Mouse (Mus musculus): Measurements from ENCODE around the gene Olfr1019. TPM values are rescaled to one million over a fixed set of nuclear protein-coding genes. Genes with fewer than 3 reads are reported as not detected.

Gene Olfr1019
- not detected in 2 replicates for polyA plus RNA-seq (2012; rRNA removed)

- TF ChIP-seq CTCF (IDR thresholded peaks at IDR 0.05; ENCODE audit: borderline replicate concordance, control insufficient read depth, extremely low read depth, insufficient read depth, low read length, poor library complexity), result no peak
These were observed at the start of gene Olfr1019 for GRCm38 (mm10) chr2:85845383-85845782. Gene Olfr1019, minus strand, starts transcription at chr2:85845483.

GRCm38 (mm10) chr2:85885340-85885739, 40.1 kb upstream of the Olfr1019 start, which contains the start of gene Olfr1023:
Gene Olfr1023, plus strand, starts transcription at chr2:85885640.
- TF ChIP-seq CTCF (IDR thresholded peaks at IDR 0.05; ENCODE audit: borderline replicate concordance, control insufficient read depth, extremely low read depth, insufficient read depth, low read length, poor library complexity) (no peak), POLR2A (IDR thresholded peaks at IDR 0.05; ENCODE audit: control insufficient read depth, extremely low read depth, insufficient read depth, low read length, poor library complexity) (no peak)

More at GRCm38 (mm10) chr2:85845383-85845782, at the start of gene Olfr1019:
- Histone ChIP-seq H3K36me3 (ENCODE audit: control insufficient read depth, insufficient read depth, low read length) (no peaks in the 10 kb centered on the region), H3K27ac (ENCODE audit: control insufficient read depth, insufficient read depth, low read length) (no peak within 1 kb of the TSS), H3K27me3 (ENCODE audit: control insufficient read depth, insufficient read depth, low read length) (no peaks in the 10 kb centered on the region), H3K4me3 (ENCODE audit: control insufficient read depth, insufficient read depth, low read length) (no peak within 1 kb of the TSS), H3K4me1 (replicated peaks; ENCODE audit: control insufficient read depth, insufficient read depth, low read length) (no peaks in the 10 kb centered on the region)
- DNase-seq, result no peak

GRCm38 (mm10) chr2:85868294-85868693, 23.0 kb upstream of the Olfr1019 start, which contains the start of gene Olfr1022:
Gene Olfr1022, plus strand, starts transcription at chr2:85868594.
- Histone ChIP-seq H3K4me1 (replicated peaks; ENCODE audit: control insufficient read depth, insufficient read depth, low read length) (no peaks in the 10 kb centered on the region), H3K36me3 (ENCODE audit: control insufficient read depth, insufficient read depth, low read length) (no peaks in the 10 kb centered on the region), H3K4me3 (ENCODE audit: control insufficient read depth, insufficient read depth, low read length) (no peak within 1 kb of the TSS), H3K27me3 (ENCODE audit: control insufficient read depth, insufficient read depth, low read length) (no peaks in the 10 kb centered on the region), H3K27ac (ENCODE audit: control insufficient read depth, insufficient read depth, low read length) (no peak within 1 kb of the TSS)
- DNase-seq, result no peak
- TF ChIP-seq CTCF (IDR thresholded peaks at IDR 0.05; ENCODE audit: borderline replicate concordance, control insufficient read depth, extremely low read depth, insufficient read depth, low read length, poor library complexity) (no peak), POLR2A (IDR thresholded peaks at IDR 0.05; ENCODE audit: control insufficient read depth, extremely low read depth, insufficient read depth, low read length, poor library complexity) (no peak)
- 68% methylated on average over 2 of the region's 2 CpGs for WGBS

More at GRCm38 (mm10) chr2:85885340-85885739, 40.1 kb upstream of the Olfr1019 start, which contains the start of gene Olfr1023:
- DNase-seq, result no peak
- WGBS, result 70% methylated on average over 2 of the region's 2 CpGs
- H3K27me3 ChIP-seq (ENCODE audit: control insufficient read depth, insufficient read depth, low read length), result no peaks in the 10 kb centered on the region
- no peaks in the 10 kb centered on the region for H3K36me3 ChIP-seq (ENCODE audit: control insufficient read depth, insufficient read depth, low read length)
- H3K4me3 ChIP-seq (ENCODE audit: control insufficient read depth, insufficient read depth, low read length), result no peak within 1 kb of the TSS
- H3K27ac ChIP-seq (ENCODE audit: control insufficient read depth, insufficient read depth, low read length), result no peak within 1 kb of the TSS
- H3K4me1 ChIP-seq (replicated peaks; ENCODE audit: control insufficient read depth, insufficient read depth, low read length), result no peaks in the 10 kb centered on the region

GRCm38 (mm10) chr2:85846730-85847129, 1.4 kb upstream of the Olfr1019 start, which contains the start of gene Olfr1020:
Gene Olfr1020, plus strand, starts transcription at chr2:85847030.
- no peak for DNase-seq
- Histone ChIP-seq H3K36me3 (ENCODE audit: control insufficient read depth, insufficient read depth, low read length) (no peaks in the 10 kb centered on the region), H3K27ac (ENCODE audit: control insufficient read depth, insufficient read depth, low read length) (no peak within 1 kb of the TSS), H3K4me3 (ENCODE audit: control insufficient read depth, insufficient read depth, low read length) (no peak within 1 kb of the TSS), H3K4me1 (replicated peaks; ENCODE audit: control insufficient read depth, insufficient read depth, low read length) (no peaks in the 10 kb centered on the region), H3K27me3 (ENCODE audit: control insufficient read depth, insufficient read depth, low read length) (no peaks in the 10 kb centered on the region)
- TF ChIP-seq CTCF (IDR thresholded peaks at IDR 0.05; ENCODE audit: borderline replicate concordance, control insufficient read depth, extremely low read depth, insufficient read depth, low read length, poor library complexity) (no peak), POLR2A (IDR thresholded peaks at IDR 0.05; ENCODE audit: control insufficient read depth, extremely low read depth, insufficient read depth, low read length, poor library complexity) (no peak)
- 87% methylated on average over 1 of the region's 1 CpGs for WGBS

- H3K4me3 ChIP-seq (ENCODE audit: control insufficient read depth, insufficient read depth, low read length), result no peak within 1 kb of the TSS
- H3K36me3 ChIP-seq (ENCODE audit: control insufficient read depth, insufficient read depth, low read length), result no peaks in the 10 kb centered on the region
- H3K27me3 ChIP-seq (ENCODE audit: control insufficient read depth, insufficient read depth, low read length), result no peaks in the 10 kb centered on the region
- H3K27ac ChIP-seq (ENCODE audit: control insufficient read depth, insufficient read depth, low read length), result no peak within 1 kb of the TSS
- TF ChIP-seq POLR2A (IDR thresholded peaks at IDR 0.05; ENCODE audit: control insufficient read depth, extremely low read depth, insufficient read depth, low read length, poor library complexity), result no peak
- TF ChIP-seq CTCF (IDR thresholded peaks at IDR 0.05; ENCODE audit: borderline replicate concordance, control insufficient read depth, extremely low read depth, insufficient read depth, low read length, poor library complexity), result no peak
- DNase-seq, result no peak
- H3K4me1 ChIP-seq (replicated peaks; ENCODE audit: control insufficient read depth, insufficient read depth, low read length), result no peaks in the 10 kb centered on the region
These were observed 27.1 kb downstream of the Olfr1019 start, which contains the start of gene Olfr1018 for GRCm38 (mm10) chr2:85818179-85818578. Gene Olfr1018, plus strand, starts transcription at chr2:85818479.

GRCm38 (mm10) chr2:85804501-85804900, 40.8 kb downstream of the Olfr1019 start:
- Histone ChIP-seq H3K36me3 (ENCODE audit: control insufficient read depth, insufficient read depth, low read length) (no peaks in the 10 kb centered on the region), H3K4me1 (replicated peaks; ENCODE audit: control insufficient read depth, insufficient read depth, low read length) (no peaks in the 10 kb centered on the region), H3K4me3 (ENCODE audit: control insufficient read depth, insufficient read depth, low read length) (no peak overlapping the region), H3K27me3 (ENCODE audit: control insufficient read depth, insufficient read depth, low read length) (no peaks in the 10 kb centered on the region), H3K27ac (ENCODE audit: control insufficient read depth, insufficient read depth, low read length) (no peak overlapping the region)
- TF ChIP-seq POLR2A (IDR thresholded peaks at IDR 0.05; ENCODE audit: control insufficient read depth, extremely low read depth, insufficient read depth, low read length, poor library complexity) (no peak), CTCF (IDR thresholded peaks at IDR 0.05; ENCODE audit: borderline replicate concordance, control insufficient read depth, extremely low read depth, insufficient read depth, low read length, poor library complexity) (no peak)
- DNase-seq, result no peak
- WGBS, result 93% methylated on average over 4 of the region's 4 CpGs

- 95% methylated on average over 2 of the region's 2 CpGs for WGBS
- H3K27me3 ChIP-seq (ENCODE audit: control insufficient read depth, insufficient read depth, low read length), result no peaks in the 10 kb centered on the region
- H3K27ac ChIP-seq (ENCODE audit: control insufficient read depth, insufficient read depth, low read length), result no peak within 1 kb of the TSS
- TF ChIP-seq CTCF (IDR thresholded peaks at IDR 0.05; ENCODE audit: borderline replicate concordance, control insufficient read depth, extremely low read depth, insufficient read depth, low read length, poor library complexity) (no peak), POLR2A (IDR thresholded peaks at IDR 0.05; ENCODE audit: control insufficient read depth, extremely low read depth, insufficient read depth, low read length, poor library complexity) (no peak)
- no peak for DNase-seq
- no peaks in the 10 kb centered on the region for H3K4me1 ChIP-seq (replicated peaks; ENCODE audit: control insufficient read depth, insufficient read depth, low read length)
- H3K4me3 ChIP-seq (ENCODE audit: control insufficient read depth, insufficient read depth, low read length), result no peak within 1 kb of the TSS
- no peaks in the 10 kb centered on the region for H3K36me3 ChIP-seq (ENCODE audit: control insufficient read depth, insufficient read depth, low read length)
These were observed 42.8 kb downstream of the Olfr1019 start, which contains the start of gene Olfr1016 for GRCm38 (mm10) chr2:85802444-85802843. Gene Olfr1016, minus strand, starts transcription at chr2:85802544.
